Mouse (Mus musculus): ENCODE measurements around the gene Kazald1. TPM values are rescaled to one million over a fixed set of nuclear protein-coding genes. Genes with fewer than 3 reads are reported as not detected.
"Not testable (repeated sequence)": the region's sequence is repeated elsewhere in the genome, so short reads cannot be mapped to it uniquely, and the experiment has no call there.

Gene Kazald1
- polyA plus RNA-seq, 1 experiment from 2014 or later: 29.4 TPM

DNA sequence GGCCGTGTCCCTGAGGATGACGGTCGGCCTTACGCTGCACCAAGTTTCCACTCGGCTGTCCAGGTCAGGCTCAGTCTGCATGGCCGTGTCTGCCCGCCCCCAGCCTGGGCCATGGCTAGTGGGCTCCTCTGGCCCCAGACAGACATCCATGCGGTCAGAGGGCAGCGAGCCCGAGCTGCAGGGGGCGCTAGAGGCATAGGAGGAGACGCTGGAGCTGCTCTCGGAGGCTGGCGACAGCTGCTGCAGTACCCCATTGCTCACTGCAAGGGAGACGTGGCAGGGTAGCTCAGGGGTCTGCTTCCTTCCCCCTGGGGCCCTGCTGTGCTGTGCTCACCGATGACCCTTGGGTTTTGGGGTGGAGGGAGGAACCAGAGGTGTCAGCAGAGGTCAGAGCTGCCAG lies 38.2 kb upstream of the Kazald1 start:
- no peak for ATAC-seq (ENCODE audit: insufficient number of reproducible peaks, insufficient read depth, low FRiP score, low TSS enrichment, low read depth)
- Histone ChIP-seq H3K4me2 (no peak overlapping the region), H3K27ac (no peak overlapping the region), H3K27me3 (peaks cover 17% of the 10 kb centered on the region), H3K9ac (0 out of 2 replicates have a peak overlapping the region, but pooled peaks have one; percentile 11), H3K4me1 (peaks cover 12% of the 10 kb centered on the region), H3K9me3 (no peaks in the 10 kb centered on the region), H3K36me3 (no peaks in the 10 kb centered on the region), H3K4me3 (no peak overlapping the region)
- WGBS: 36% methylated on average over 16 of the region's 16 CpGs

DNA sequence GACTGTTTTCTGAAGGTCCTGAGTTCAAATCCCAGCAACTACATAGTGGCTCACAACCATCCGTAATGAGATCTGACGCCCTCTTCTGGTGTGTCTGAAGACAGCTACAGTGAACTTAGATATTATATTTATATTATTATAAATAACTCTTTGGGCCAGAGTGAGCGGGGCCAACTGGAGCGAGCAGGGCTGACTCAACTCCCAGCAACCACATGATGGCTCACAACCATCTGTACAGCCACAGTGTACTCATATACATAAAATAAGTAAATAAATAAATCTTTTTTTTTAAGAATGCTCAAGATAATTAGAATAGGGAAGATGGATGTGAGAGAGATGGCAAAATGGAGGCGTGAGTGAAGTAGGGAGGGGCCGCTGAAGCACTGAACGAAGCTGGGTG lies 36.8 kb upstream of the Kazald1 start:
- H3K9ac ChIP-seq; H3K4me2 ChIP-seq; H3K4me1 ChIP-seq; H3K4me3 ChIP-seq; H3K9me3 ChIP-seq; H3K36me3 ChIP-seq; ATAC-seq (ENCODE audit: insufficient number of reproducible peaks, insufficient read depth, low FRiP score, low TSS enrichment, low read depth); H3K27ac ChIP-seq: not testable (repeated sequence)
- H3K27me3 ChIP-seq: peaks cover 17% of the 10 kb centered on the region
- 86% methylated on average over 7 of the region's 7 CpGs for WGBS

DNA sequence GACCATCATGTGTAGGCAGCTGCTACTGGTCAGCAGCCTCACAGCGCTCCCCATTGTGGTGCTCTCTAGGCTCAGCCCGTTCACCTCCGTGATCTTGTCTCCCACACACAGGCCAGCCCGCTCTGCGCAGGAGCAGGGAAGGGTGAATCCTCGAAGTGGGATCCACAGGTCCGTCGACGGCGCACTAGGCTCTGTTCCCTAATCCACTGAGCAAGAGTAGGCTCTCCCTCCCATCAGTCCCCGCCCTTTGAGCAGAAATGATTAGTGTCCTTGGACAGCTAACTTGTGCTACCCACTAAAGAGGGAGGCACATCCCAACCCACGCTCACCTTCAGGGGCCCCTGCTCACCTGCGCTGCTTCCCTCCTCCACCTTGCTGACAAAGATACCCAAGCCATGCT lies 34.8 kb upstream of the Kazald1 start:
- no peak overlapping the region for H3K27ac ChIP-seq
- peaks cover 28% of the 10 kb centered on the region for H3K27me3 ChIP-seq
- H3K4me3 ChIP-seq: no peak overlapping the region
- no peaks in the 10 kb centered on the region for H3K36me3 ChIP-seq
- WGBS: 52% methylated on average over 13 of the region's 13 CpGs
- no peaks in the 10 kb centered on the region for H3K9me3 ChIP-seq
- no peak overlapping the region for H3K9ac ChIP-seq
- no peak overlapping the region for H3K4me2 ChIP-seq
- 0 out of 2 replicates have a peak, but pooled peaks cover under 1% of the 10 kb centered on the region for H3K4me1 ChIP-seq
- no peak for ATAC-seq (ENCODE audit: insufficient number of reproducible peaks, insufficient read depth, low FRiP score, low TSS enrichment, low read depth)

DNA sequence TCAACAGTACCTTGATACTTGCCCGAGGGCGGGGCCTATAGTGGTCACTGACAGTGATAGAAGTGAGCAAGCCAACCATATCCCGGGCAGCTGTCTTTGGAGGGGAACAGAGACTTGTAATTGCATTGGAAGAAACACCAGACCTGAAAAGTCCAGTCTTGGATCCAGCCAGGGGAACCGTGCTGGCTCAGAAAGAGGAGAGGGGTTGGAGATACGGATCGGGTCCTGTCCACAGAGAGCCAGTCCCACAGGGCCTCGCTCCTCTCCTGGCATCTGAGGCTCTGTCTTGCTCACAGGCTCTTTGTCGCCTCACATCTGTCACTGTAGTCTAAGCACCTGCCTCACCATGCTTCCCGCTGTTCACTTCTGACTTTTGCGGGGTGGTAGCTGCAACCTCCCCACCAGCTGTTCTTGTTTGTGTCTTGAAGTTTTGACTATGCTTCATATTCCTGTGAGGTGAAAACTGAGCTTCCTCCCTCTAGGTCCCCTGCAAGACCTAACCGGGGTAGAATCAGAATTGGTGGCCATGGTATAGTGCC lies 30.6 kb upstream of the Kazald1 start:
- Histone ChIP-seq H3K9me3 (no peaks in the 10 kb centered on the region), H3K9ac (no peak overlapping the region), H3K36me3 (peaks cover 3% of the 10 kb centered on the region), H3K4me3 (no peak overlapping the region), H3K27ac (no peak overlapping the region), H3K4me1 (peaks cover 33% of the 10 kb centered on the region), H3K4me2 (no peak overlapping the region), H3K27me3 (peaks cover 36% of the 10 kb centered on the region)
- WGBS: 67% methylated on average over 11 of the region's 11 CpGs
- ATAC-seq (ENCODE audit: insufficient number of reproducible peaks, insufficient read depth, low FRiP score, low TSS enrichment, low read depth): no peak

DNA sequence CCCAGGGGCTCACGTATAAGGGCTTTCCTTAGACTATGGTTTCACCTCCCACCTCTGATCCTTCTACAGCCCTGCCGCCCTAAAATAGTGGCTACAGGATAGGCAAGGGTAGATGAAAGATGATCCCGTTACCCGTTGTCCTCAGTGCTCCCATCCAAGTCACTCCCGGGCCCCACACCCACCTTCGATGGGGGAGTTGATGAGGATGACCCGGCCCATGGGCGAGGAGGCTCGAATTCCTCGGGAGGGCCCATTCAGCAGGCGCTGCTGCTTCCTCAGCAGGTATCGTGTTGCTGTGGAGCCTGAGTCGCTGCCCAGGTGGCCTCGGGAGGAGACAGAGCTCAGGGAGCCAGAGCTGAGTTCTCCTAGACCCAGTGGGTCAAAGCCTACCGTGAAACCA lies 29.8 kb upstream of the Kazald1 start:
- ATAC-seq (ENCODE audit: insufficient number of reproducible peaks, insufficient read depth, low FRiP score, low TSS enrichment, low read depth): no peak
- H3K27ac ChIP-seq: no peak overlapping the region
- H3K4me1 ChIP-seq: peaks cover 35% of the 10 kb centered on the region
- H3K36me3 ChIP-seq: peaks cover 6% of the 10 kb centered on the region
- no peaks in the 10 kb centered on the region for H3K9me3 ChIP-seq
- peaks cover 31% of the 10 kb centered on the region for H3K27me3 ChIP-seq
- WGBS: 33% methylated on average over 15 of the region's 15 CpGs
- no peak overlapping the region for H3K4me3 ChIP-seq
- 0 out of 2 replicates have a peak overlapping the region, but pooled peaks have one; percentile 11 for H3K4me2 ChIP-seq
- H3K9ac ChIP-seq: no peak overlapping the region

DNA sequence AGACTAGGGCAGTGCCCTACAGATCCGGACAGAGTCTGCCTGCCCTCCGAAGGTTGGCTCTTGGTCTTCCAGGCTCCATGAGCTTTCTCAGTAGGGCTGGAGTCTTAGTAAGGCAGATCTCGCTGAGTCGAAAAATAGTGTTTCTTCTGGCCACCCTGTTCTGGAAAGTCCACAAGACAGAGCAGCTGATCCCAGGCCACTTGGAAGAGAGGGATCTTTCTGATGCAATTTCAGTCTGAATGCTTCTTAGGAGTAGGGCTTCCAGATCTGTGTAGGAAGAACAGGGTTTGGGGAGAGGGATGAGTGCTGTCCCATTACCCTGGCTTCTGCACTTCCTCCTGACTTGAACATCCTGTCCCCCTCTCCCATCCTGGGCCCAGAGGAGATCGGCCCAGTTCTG lies 29.4 kb upstream of the Kazald1 start, which contains the start of gene Pdzd7:
Pdzd7 (minus strand) TSS at position 67 of the 400 bp plus-strand sequence.
- H3K36me3 ChIP-seq: peaks cover 10% of the 10 kb centered on the region
- peak within 1 kb of the TSS; percentile 67 for H3K9ac ChIP-seq
- ATAC-seq (ENCODE audit: insufficient number of reproducible peaks, insufficient read depth, low FRiP score, low TSS enrichment, low read depth): no peak
- no peaks in the 10 kb centered on the region for H3K9me3 ChIP-seq
- peaks cover 35% of the 10 kb centered on the region for H3K4me1 ChIP-seq
- peak within 1 kb of the TSS; percentile 50 for H3K4me3 ChIP-seq
- H3K27ac ChIP-seq: no peak within 1 kb of the TSS
- H3K27me3 ChIP-seq: peaks cover 26% of the 10 kb centered on the region
- peak within 1 kb of the TSS; percentile 80 for H3K4me2 ChIP-seq
- WGBS: 80% methylated on average over 5 of the region's 5 CpGs

DNA sequence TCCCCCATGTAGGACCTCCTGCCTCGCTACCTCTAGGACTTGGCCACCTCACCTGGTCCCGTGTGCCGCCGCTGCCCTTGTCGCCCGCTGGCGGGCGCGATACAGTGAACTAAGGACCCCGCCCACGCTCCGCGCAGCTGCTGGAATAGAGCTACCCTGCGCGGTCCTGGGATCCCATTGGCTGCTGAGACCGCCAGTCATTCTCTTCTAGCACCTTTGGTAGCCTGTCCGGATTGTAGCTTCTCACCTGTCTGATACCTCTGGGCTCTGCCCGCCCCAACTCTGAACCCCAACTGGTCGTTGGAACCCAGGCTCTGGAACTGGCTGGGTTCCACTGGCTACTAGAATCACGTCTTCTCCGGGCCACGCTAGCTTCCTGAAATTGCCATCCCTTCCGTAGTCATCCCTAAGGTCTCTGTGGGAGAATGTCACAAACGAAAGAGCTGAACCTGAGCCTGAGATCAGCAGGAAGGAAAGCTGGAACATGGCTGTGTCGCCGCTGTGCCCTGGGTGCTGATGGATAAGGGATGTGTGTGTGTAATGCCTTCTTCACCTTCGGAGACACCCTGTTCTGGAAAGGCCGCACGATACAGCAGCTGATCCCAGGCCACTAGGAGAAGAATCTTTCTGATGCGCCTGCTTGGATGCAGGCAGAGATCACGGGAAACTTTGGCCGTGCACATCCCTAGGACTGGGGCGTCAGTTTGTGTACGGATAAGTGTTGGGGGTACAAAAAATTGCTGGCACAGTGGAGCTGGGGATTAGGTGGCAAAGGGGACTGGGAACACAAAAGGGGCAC lies 28.3 kb upstream of the Kazald1 start:
- H3K4me2 ChIP-seq: peak overlapping the region; percentile 80
- peaks cover 35% of the 10 kb centered on the region for H3K4me1 ChIP-seq
- 0 out of 2 replicates have a peak, but pooled peaks have one; percentile 28 for ATAC-seq (ENCODE audit: insufficient number of reproducible peaks, insufficient read depth, low FRiP score, low TSS enrichment, low read depth)
- H3K36me3 ChIP-seq: peaks cover 18% of the 10 kb centered on the region
- peaks cover 21% of the 10 kb centered on the region for H3K27me3 ChIP-seq
- 3% methylated on average over 34 of the region's 34 CpGs for WGBS
- peak overlapping the region; percentile 50 for H3K4me3 ChIP-seq
- peak overlapping the region; percentile 88 for H3K27ac ChIP-seq
- H3K9ac ChIP-seq: peak overlapping the region; percentile 67
- no peaks in the 10 kb centered on the region for H3K9me3 ChIP-seq

DNA sequence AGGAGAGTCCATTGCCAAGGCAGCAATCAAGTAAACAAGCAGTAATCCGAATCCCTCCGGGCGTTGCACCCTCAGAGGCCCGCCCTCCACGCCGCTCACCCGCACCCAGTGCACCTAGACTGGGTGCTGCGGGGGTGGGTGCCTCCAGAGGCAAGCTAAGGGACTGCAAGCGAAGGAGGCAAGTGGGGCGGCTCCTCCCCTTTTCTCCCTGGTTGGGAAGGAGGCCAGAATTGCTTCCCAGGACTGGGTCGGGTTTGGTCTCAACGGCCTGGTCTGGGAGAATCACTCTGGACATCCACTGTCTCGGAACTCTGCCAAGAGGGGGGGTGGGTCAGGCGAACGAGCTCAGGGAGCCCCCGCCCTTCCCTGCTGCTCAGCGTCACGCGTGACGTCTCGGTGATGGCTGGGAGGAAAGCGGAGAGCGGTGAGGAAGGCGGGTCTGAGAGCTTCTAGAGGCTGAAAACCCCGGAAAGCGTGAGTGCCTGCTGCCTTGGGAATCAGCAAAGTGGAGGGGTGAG lies 27.6 kb upstream of the Kazald1 start, which contains the start of gene Sfxn3:
Sfxn3 (plus strand) TSS at position 87 of the 518 bp plus-strand sequence.
- Histone ChIP-seq H3K4me1 (peaks cover 35% of the 10 kb centered on the region), H3K9ac (peak within 1 kb of the TSS; percentile 67), H3K9me3 (no peaks in the 10 kb centered on the region), H3K4me3 (peak within 1 kb of the TSS; percentile 50), H3K27ac (peak within 1 kb of the TSS; percentile 88), H3K27me3 (peaks cover 21% of the 10 kb centered on the region), H3K4me2 (peak within 1 kb of the TSS; percentile 80), H3K36me3 (peaks cover 26% of the 10 kb centered on the region)
- under 1% methylated on average over 26 of the region's 26 CpGs for WGBS
- peak; percentile 76 for ATAC-seq (ENCODE audit: insufficient number of reproducible peaks, insufficient read depth, low FRiP score, low TSS enrichment, low read depth)

DNA sequence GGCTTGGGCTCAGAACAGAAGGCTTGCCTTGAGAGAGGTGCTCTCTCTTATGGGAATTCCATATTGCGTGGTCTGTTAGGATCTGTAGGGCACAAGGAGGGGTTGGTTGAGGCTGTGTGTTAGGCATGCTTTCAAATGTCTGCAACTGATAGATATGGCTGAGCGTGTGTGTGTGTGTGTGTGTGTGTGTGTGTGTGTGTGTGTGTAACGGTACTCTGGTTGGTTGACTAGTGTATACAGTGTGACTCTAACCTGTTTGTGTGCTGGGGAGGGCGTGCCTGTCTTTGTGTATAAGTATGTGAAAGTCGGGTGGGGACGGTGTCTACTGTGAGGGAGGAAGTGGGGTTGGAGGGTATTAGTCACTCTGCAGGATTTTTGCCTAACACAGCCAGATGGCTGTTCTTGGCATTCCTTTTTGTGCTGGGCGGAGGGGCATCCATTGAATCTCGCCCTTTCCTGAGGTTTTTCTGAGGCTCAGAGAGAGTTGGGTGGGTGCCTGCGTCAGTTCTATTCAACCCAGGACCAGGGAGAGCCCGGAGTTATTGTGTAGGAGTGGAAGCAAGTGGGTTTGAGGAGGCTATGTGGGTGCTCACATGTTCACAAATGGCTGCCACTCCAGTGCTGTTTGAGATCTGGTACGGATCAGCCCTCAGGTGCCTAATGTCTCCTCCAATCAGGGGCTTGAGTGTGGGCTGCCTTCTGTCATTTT lies 27.0 kb upstream of the Kazald1 start:
- Histone ChIP-seq H3K4me2 (peak overlapping the region; percentile 80), H3K4me1 (peaks cover 35% of the 10 kb centered on the region), H3K27me3 (peaks cover 21% of the 10 kb centered on the region), H3K4me3 (peak overlapping the region; percentile 50), H3K9ac (peak overlapping the region; percentile 67), H3K9me3 (no peaks in the 10 kb centered on the region), H3K36me3 (peaks cover 32% of the 10 kb centered on the region), H3K27ac (peak overlapping the region; percentile 88)
- peak; percentile 64 for ATAC-seq (ENCODE audit: insufficient number of reproducible peaks, insufficient read depth, low FRiP score, low TSS enrichment, low read depth)
- 27% methylated on average over 11 of the region's 11 CpGs for WGBS

DNA sequence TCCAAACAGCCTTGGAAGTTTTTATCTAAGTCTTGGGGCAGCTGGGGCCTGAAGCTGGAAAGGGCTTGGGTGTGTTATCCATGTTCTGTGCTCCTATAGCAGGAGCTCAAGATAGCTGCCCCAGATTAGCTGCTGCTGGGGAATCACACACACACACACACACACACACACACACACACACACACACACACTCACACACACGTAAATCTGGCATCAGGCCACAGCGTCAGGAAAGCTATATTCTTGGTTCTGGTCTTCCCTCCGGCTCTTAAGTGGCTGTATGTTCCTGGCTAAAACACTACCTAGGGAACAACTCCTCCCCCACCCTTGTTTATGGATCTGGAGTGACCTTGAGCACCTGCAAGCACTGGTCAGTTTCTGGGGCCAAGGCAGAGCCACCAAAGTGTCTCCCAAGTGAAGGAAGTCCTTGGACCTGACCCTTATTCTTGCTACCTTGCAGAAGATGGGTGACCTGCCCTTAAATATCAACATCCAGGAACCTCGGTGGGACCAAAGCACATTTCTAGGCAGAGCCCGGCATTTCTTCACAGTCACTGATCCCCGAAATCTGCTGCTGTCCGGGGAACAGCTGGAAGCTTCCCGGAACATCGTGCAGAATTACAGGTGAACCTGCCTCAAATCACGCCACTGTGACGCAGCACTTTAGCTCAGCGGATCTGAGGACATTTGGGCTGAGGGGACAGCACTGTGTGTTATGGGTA lies 26.2 kb upstream of the Kazald1 start:
- Histone ChIP-seq H3K9me3 (no peaks in the 10 kb centered on the region), H3K4me2 (peak overlapping the region; percentile 80), H3K9ac (peak overlapping the region; percentile 67), H3K27me3 (peaks cover 21% of the 10 kb centered on the region), H3K4me3 (peak overlapping the region; percentile 50), H3K27ac (peak overlapping the region; percentile 88), H3K4me1 (peaks cover 35% of the 10 kb centered on the region), H3K36me3 (peaks cover 39% of the 10 kb centered on the region)
- ATAC-seq (ENCODE audit: insufficient number of reproducible peaks, insufficient read depth, low FRiP score, low TSS enrichment, low read depth): no peak
- WGBS: 77% methylated on average over 12 of the region's 12 CpGs

DNA sequence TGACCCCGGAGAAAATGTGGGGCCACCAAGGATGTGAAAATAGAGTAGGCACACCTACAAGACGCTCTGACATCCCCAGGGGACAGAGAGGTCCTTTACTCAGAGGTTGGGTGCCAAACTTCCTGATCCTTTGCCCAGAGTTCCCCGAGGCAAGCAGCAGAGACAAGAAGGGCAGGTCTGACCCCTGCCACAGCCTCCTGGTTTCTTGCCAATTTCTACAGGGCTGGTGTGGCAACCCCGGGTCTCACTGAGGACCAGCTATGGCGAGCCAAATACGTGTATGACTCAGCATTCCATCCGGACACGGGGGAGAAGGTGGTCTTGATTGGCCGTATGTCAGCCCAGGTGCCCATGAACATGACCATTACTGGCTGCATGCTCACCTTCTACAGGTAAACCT lies 25.5 kb upstream of the Kazald1 start:
- no peak overlapping the region for H3K27ac ChIP-seq
- WGBS: 72% methylated on average over 9 of the region's 9 CpGs
- peaks cover 37% of the 10 kb centered on the region for H3K4me1 ChIP-seq
- H3K27me3 ChIP-seq: peaks cover 17% of the 10 kb centered on the region
- no peak for ATAC-seq (ENCODE audit: insufficient number of reproducible peaks, insufficient read depth, low FRiP score, low TSS enrichment, low read depth)
- H3K4me3 ChIP-seq: no peak overlapping the region
- 0 out of 2 replicates have a peak overlapping the region, but pooled peaks have one; percentile 80 for H3K4me2 ChIP-seq
- H3K9ac ChIP-seq: peak overlapping the region; percentile 67
- H3K36me3 ChIP-seq: peaks cover 41% of the 10 kb centered on the region
- H3K9me3 ChIP-seq: no peaks in the 10 kb centered on the region
